Mouse (Mus musculus) neutrophil, adult 5-6 weeks (primary cell): ENCODE data around the gene Gm9049. TPM values are rescaled to one million over a fixed set of nuclear protein-coding genes. Genes with fewer than 3 reads are reported as not detected.
"Not testable (repeated sequence)": the region's sequence is repeated elsewhere in the genome, so short reads cannot be mapped to it uniquely, and the experiment has no call there.

Experiments used
- ATAC-seq: fragments of 151-379, 151-347 bp; 2 replicates; pipeline ENCODE4 v1.8.0; 2017; ENCODE audit warnings: mild to moderate bottlenecking, moderate TSS enrichment; ENCODE audit not compliant: insufficient number of reproducible peaks, poor library complexity, low FRiP score, severe bottlenecking; ENCODE audit errors: extremely low read depth
- total RNA-seq: library from RNA; stranded (forward); fragments of 200-1000 nt; gene quantifications from 2 replicates; pipeline ENCODE4 v1.2.3, GENCODE M21; 2017

The Gm9049 gene
- total RNA-seq, result not detected in 2 replicates

DNA sequence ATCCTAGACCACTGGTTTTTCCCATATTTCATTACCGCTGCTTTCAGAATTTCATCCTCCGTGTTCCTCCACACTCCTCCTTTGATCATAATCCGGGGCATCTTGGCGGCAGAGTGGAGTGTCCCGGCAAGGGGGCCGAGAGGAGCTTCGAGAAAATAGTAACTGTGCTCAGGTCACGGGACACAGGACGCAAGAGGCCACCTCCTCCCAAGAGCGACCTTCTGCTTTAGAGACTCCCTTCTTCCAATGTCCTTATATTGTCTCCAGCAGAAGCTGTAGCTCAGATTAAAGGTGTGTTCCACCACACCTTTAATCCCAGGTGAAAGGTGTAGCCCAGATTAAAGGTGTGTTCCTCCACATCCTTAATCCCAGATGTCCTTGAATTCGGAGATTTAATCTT is at the start of gene Gm9049:
Gene Gm9049, minus strand, starts transcription at position 101 of the 400 bp plus-strand sequence.
- not testable (repeated sequence) for ATAC-seq

DNA sequence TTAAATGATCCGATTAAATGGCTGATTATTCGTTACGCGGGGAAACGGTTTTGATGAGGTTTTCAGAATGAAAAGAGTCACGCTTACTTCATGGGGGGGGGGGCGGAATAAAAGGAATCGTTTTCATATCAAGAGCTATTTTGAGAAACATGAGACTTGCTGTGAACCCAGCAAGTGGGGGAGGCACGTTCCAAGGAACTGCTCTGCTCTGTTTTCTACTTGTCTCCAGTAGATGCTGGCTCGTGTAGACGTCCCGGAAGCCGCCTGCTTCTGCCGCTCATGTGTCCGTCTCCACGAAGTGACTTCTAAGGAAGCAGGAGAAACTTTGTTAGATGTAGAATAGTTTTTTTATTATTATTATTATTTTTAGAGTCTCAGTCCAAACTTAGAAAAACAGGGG is 46.0 kb upstream of the Gm9049 start:
- no peak for ATAC-seq

DNA sequence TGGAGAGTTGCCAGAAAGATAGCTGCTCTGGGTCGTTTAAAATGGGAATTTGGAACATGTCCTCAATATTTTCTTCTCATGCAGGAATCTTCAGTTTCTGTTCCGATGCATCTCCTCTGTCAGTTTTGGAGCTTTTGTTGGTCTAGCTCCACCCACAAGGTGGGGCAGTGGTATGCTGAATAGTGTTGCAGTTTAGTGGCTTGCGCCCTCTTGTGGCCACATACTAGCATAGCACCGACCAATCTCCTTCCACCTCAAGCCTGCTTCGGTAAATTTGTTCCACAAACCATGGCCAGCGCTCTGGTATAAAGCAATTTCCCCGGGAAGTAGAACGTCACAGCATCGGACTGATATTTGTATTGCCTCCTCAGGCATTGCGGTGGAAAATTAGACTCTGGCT is 16.5 kb upstream of the Gm9049 start:
- peak; percentile 99 for ATAC-seq

DNA sequence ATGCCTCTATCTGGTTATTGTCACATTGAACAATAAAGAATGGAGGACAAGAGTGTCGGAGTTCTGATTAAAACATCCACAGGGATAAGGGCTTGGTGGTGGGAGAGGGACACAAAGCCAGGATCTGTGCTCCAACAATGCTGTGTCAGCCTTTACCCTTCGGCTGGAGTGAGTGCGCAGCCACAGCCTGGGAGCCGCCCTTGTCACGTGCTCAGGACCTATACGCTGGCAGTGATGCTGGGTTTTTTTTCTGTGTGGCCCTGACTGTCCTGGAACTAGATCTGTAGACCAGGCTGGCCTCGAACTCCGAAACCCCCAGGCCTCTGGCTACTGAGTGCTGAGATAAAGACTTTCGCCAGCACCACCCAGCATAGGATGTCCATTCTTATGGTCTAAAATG is 15.6 kb upstream of the Gm9049 start:
- ATAC-seq, result no peak

DNA sequence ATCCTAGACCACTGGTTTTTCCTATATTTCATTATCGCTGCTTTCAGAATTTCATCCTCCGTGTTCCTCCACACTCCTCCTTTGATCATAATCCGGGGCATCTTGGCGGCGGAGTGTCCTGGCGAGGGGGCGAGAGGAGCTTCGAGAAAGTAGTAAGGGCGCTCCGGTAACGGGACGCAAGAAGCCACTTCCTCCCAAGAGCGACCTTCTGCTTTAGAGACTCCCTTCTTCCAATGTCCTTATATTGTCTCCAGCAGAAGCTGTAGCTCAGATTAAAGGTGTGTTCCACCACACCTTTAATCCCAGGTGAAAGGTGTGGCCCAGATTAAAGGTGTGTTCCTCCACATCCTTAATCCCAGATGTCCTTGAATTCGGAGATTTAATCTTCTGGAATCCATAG is 5.3 kb downstream of the Gm9049 start, which contains the start of gene Gm9048:
Gene Gm9048, minus strand, starts transcription at position 101 of the 400 bp plus-strand sequence.
- ATAC-seq, result not testable (repeated sequence)

DNA sequence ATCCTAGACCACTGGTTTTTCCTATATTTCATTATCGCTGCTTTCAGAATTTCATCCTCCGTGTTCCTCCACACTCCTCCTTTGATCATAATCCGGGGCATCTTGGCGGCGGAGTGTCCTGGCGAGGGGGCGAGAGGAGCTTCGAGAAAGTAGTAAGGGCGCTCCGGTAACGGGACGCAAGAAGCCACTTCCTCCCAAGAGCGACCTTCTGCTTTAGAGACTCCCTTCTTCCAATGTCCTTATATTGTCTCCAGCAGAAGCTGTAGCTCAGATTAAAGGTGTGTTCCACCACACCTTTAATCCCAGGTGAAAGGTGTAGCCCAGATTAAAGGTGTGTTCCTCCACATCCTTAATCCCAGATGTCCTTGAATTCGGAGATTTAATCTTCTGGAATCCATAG is 10.8 kb downstream of the Gm9049 start, which contains the start of gene Gm9046:
Gene Gm9046, minus strand, starts transcription at position 101 of the 400 bp plus-strand sequence.
- ATAC-seq, result not testable (repeated sequence)

DNA sequence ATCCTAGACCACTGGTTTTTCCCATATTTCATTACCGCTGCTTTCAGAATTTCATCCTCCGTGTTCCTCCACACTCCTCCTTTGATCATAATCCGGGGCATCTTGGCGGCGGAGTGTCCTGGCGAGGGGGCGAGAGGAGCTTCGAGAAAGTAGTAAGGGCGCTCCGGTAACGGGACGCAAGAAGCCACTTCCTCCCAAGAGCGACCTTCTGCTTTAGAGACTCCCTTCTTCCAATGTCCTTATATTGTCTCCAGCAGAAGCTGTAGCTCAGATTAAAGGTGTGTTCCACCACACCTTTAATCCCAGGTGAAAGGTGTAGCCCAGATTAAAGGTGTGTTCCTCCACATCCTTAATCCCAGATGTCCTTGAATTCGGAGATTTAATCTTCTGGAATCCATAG is 16.2 kb downstream of the Gm9049 start, which contains the start of gene Gm9045:
Gene Gm9045, minus strand, starts transcription at position 101 of the 400 bp plus-strand sequence.
- ATAC-seq, result not testable (repeated sequence)

DNA sequence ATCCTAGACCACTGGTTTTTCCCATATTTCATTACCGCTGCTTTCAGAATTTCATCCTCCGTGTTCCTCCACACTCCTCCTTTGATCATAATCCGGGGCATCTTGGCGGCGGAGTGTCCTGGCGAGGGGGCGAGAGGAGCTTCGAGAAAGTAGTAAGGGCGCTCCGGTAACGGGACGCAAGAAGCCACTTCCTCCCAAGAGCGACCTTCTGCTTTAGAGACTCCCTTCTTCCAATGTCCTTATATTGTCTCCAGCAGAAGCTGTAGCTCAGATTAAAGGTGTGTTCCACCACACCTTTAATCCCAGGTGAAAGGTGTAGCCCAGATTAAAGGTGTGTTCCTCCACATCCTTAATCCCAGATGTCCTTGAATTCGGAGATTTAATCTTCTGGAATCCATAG is 21.6 kb downstream of the Gm9049 start, which contains the start of gene Gm9044:
Gene Gm9044, minus strand, starts transcription at position 101 of the 400 bp plus-strand sequence.
- ATAC-seq, result not testable (repeated sequence)

DNA sequence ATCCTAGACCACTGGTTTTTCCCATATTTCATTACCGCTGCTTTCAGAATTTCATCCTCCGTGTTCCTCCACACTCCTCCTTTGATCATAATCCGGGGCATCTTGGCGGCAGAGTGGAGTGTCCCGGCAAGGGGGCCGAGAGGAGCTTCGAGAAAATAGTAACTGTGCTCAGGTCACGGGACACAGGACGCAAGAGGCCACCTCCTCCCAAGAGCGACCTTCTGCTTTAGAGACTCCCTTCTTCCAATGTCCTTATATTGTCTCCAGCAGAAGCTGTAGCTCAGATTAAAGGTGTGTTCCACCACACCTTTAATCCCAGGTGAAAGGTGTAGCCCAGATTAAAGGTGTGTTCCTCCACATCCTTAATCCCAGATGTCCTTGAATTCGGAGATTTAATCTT is 27.0 kb downstream of the Gm9049 start, which contains the start of gene Gm9040:
Gene Gm9040, minus strand, starts transcription at position 101 of the 400 bp plus-strand sequence.
- not testable (repeated sequence) for ATAC-seq

DNA sequence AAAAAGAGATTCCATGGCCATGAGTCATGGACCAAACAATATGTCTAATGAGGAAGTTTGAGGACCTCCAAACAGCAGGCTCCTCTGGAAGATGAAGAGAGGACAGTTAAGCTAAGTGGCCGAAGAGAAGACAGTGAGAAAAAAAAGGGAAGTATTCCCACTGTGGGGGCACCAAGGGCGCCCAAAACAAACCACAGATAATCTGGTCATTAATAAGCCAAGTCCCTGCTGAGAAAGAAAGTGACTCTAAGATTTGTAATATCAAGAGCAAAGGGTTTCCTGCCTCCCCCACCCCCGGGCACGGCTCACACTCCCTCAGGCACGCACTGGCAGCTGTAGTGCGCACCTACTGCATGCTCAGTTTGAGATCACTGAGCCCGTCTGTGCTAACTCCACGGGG is 34.9 kb downstream of the Gm9049 start:
- no peak for ATAC-seq

DNA sequence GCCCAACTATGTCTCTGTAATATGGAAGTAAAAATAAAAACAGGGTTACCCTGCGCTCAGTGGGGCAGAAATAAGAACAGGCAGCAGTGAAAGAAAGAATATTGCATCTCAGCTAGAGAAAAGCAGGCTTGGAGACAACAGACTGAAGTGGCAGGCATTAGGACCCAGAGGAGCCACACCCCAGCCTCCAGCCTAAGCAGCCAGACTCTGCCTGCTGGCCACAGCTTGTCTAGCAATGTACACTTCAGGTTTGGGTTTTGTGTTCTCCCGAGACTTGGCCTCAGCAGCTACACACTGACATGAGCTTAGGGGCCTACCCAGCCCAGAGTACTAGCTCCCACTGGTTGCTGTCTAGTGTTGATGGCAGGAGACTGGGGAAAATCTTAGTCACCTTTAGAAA is 51.8 kb downstream of the Gm9049 start:
- not testable (repeated sequence) for ATAC-seq

Other genes starting within 250 kb of the Gm9049 start
- gene Mdm1, start 212.3 kb downstream of the Gm9049 start, total RNA-seq, result 67.0 and 74.5 TPM in 2 replicates
- gene Il22, start 149.2 kb downstream of the Gm9049 start, total RNA-seq, result not detected in 2 replicates
- 0.25 TPM in 1 of 2 replicates, not detected in the other for gene Gm32717, start 113.3 kb downstream of the Gm9049 start, total RNA-seq
- gene Gm32802, start 95.4 kb downstream of the Gm9049 start, total RNA-seq, result 0.25 TPM in 1 of 2 replicates, not detected in the other
- gene Iltifb, start 59.1 kb downstream of the Gm9049 start, total RNA-seq, result not detected in 2 replicates
- gene Gm9040, start 27.1 kb downstream of the Gm9049 start, total RNA-seq, result not detected in 2 replicates
- gene Gm9044, start 21.7 kb downstream of the Gm9049 start, total RNA-seq, result not detected in 2 replicates
- gene Gm9045, start 16.3 kb downstream of the Gm9049 start, total RNA-seq, result not detected in 2 replicates
- not detected in 2 replicates for gene Gm9046, start 10.8 kb downstream of the Gm9049 start, total RNA-seq
- gene Gm9048, start 5.4 kb downstream of the Gm9049 start, total RNA-seq, result not detected in 2 replicates
- 0.49 and 0.58 TPM in 2 replicates for gene Ifng, start 86.9 kb upstream of the Gm9049 start, total RNA-seq